Mouse (Mus musculus) small intestine, adult 2 months (tissue): ENCODE measurements around the gene Ctbp2.

ENCODE experiments used
- CTCF ChIP-seq: fragments of 200-500 bp; IDR thresholded peaks from 2 replicates; pipeline ENCODE4 v1.5.1; 2012; ENCODE audit warnings: low read depth, mild to moderate bottlenecking, control low read depth, inconsistent platforms, low read length, moderate library complexity, mixed read lengths; ENCODE audit not compliant: insufficient replicate concordance, insufficient read length; ENCODE audit errors: extremely low read depth
- POLR2A ChIP-seq: fragments of 200-500 bp; IDR thresholded peaks from 2 replicates; pipeline ENCODE4 v1.6.1; 2012; ENCODE audit warnings: low read depth, mild to moderate bottlenecking, control low read depth, inconsistent platforms, low read length, moderate library complexity

DNA sequence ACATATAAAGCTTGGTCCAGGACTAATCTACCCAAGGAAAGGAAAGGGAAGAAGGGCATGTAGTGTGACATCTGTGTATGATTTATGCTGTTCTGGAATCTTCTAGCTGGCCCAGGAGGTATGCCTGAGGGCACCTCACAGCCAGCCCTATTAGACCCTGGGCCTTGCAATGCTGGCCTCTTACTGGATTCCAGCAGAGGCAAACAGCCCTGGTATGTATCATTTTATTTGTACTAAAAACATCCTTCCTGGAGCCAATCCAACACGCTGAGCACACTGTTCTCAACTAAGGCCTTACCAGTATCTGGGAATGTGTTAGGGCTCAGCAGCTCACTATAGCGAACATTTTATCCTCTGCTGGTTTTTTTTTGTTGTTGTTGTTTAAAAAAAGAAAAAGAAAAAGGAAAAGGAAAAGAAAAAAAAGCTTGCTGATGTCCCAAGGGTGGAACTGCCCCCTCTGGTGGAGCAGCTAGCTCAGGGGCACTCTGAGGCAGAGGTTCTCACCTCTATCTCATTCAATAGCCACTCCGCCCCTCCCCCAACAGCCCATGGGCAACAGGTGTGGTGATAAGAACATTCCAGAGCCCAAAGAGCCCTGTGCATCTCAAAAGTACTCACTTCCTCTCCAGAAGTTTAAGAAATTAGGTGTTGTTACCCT is 83.3 kb downstream of the Ctbp2 start:
- TF ChIP-seq CTCF (peak; percentile 21; the same call in 1 of the 2 replicates), POLR2A (no peak)
